Mouse (Mus musculus): ENCODE measurements around the gene Usp21. TPM values are rescaled to one million over a fixed set of nuclear protein-coding genes. Genes with fewer than 3 reads are reported as not detected.

Usp21 gene
- polyA plus RNA-seq, 1 experiment from 2014 or later: 57.2 TPM

- H3K4me1 ChIP-seq (replicated peaks): no peaks in the 10 kb centered on the region
These were observed 53.7 kb downstream of the Usp21 start, which contains the start of gene Fcer1g for GRCm38 (mm10) chr1:171234126-171234525. TSS of gene Fcer1g (minus strand) at chr1:171234365.

GRCm38 (mm10) chr1:171232800-171233730, 54.7 kb downstream of the Usp21 start:
- peaks cover 38% of the 10 kb centered on the region for H3K36me3 ChIP-seq
- no peak overlapping the region for H3K27ac ChIP-seq
- no peaks in the 10 kb centered on the region for H3K27me3 ChIP-seq (replicated peaks)
- H3K4me1 ChIP-seq (replicated peaks): no peaks in the 10 kb centered on the region
- no peak overlapping the region for H3K4me3 ChIP-seq (replicated peaks)
- H3K4me2 ChIP-seq (replicated peaks): no peak overlapping the region
- WGBS: 79% methylated on average over 12 of the region's 12 CpGs
- ATAC-seq: no peak
- H3K9ac ChIP-seq: no peak overlapping the region
- H3K9me3 ChIP-seq: no peaks in the 10 kb centered on the region

More at GRCm38 (mm10) chr1:171234126-171234525, 53.7 kb downstream of the Usp21 start, which contains the start of gene Fcer1g:
- peaks cover 44% of the 10 kb centered on the region for H3K36me3 ChIP-seq
- H3K27ac ChIP-seq: no peak within 1 kb of the TSS
- no peak for ATAC-seq
- no peak within 1 kb of the TSS for H3K4me2 ChIP-seq (replicated peaks)
- WGBS: 91% methylated on average over 14 of the region's 14 CpGs
- no peaks in the 10 kb centered on the region for H3K9me3 ChIP-seq
- H3K4me3 ChIP-seq (replicated peaks): no peak within 1 kb of the TSS
- no peak within 1 kb of the TSS for H3K9ac ChIP-seq
- H3K27me3 ChIP-seq (replicated peaks): no peaks in the 10 kb centered on the region

- no peaks in the 10 kb centered on the region for H3K4me1 ChIP-seq (replicated peaks)
These were observed 55.4 kb downstream of the Usp21 start for GRCm38 (mm10) chr1:171232348-171232747.

More at GRCm38 (mm10) chr1:171232348-171232747, 55.4 kb downstream of the Usp21 start:
- Histone ChIP-seq H3K9me3 (no peaks in the 10 kb centered on the region), H3K4me2 (replicated peaks) (no peak overlapping the region), H3K27me3 (replicated peaks) (no peaks in the 10 kb centered on the region), H3K4me3 (replicated peaks) (no peak overlapping the region), H3K27ac (no peak overlapping the region), H3K9ac (no peak overlapping the region), H3K36me3 (peaks cover 31% of the 10 kb centered on the region)
- WGBS: 83% methylated on average over 5 of the region's 5 CpGs
- no peak for ATAC-seq

Other genes with a start within 250 kb of the Usp21 start
- 14.0 and 14.7 TPM in 2 replicates for gene Fcgr3, start 223.1 kb downstream of the Usp21 start, polyA plus RNA-seq (2015; fragmentation: Nextera tagmentation; extraction: Ambion mirVana)
- gene Cfap126, start 174.1 kb downstream of the Usp21 start, polyA plus RNA-seq (2015; fragmentation: Nextera tagmentation; extraction: Ambion mirVana): 1.7 and 1.8 TPM in 2 replicates
- gene Sdhc, start 137.4 kb downstream of the Usp21 start, polyA plus RNA-seq (2015; fragmentation: Nextera tagmentation; extraction: Ambion mirVana): 360 and 387 TPM in 2 replicates
- gene Mpz, start 137.3 kb downstream of the Usp21 start, polyA plus RNA-seq (2015; fragmentation: Nextera tagmentation; extraction: Ambion mirVana): 1.1 and 1.3 TPM in 2 replicates
- gene Pcp4l1, start 91.7 kb downstream of the Usp21 start, polyA plus RNA-seq (2015; fragmentation: Nextera tagmentation; extraction: Ambion mirVana): 16.4 and 18.5 TPM in 2 replicates
- gene Nr1i3, start 74.0 kb downstream of the Usp21 start, polyA plus RNA-seq (2015; fragmentation: Nextera tagmentation; extraction: Ambion mirVana): 9.2 and 10.5 TPM in 2 replicates
- 31.4 and 32.0 TPM in 2 replicates for gene Tomm40l, start 65.5 kb downstream of the Usp21 start, polyA plus RNA-seq (2015; fragmentation: Nextera tagmentation; extraction: Ambion mirVana)
- gene Apoa2, start 62.9 kb downstream of the Usp21 start, polyA plus RNA-seq (2015; fragmentation: Nextera tagmentation; extraction: Ambion mirVana): 84.7 and 123 TPM in 2 replicates
- gene Fcer1g, start 53.6 kb downstream of the Usp21 start, polyA plus RNA-seq (2015; fragmentation: Nextera tagmentation; extraction: Ambion mirVana): 51.5 and 54.5 TPM in 2 replicates
- gene Adamts4, start 37.6 kb downstream of the Usp21 start, polyA plus RNA-seq (2015; fragmentation: Nextera tagmentation; extraction: Ambion mirVana): 6.3 and 6.8 TPM in 2 replicates
- 304 and 326 TPM in 2 replicates for gene Ndufs2, start 36.6 kb downstream of the Usp21 start, polyA plus RNA-seq (2015; fragmentation: Nextera tagmentation; extraction: Ambion mirVana)
- gene B4galt3, start 17.7 kb downstream of the Usp21 start, polyA plus RNA-seq (2015; fragmentation: Nextera tagmentation; extraction: Ambion mirVana): 54.2 and 54.5 TPM in 2 replicates
- gene Ppox, start 6.8 kb downstream of the Usp21 start, polyA plus RNA-seq (2015; fragmentation: Nextera tagmentation; extraction: Ambion mirVana): 38.7 and 40.9 TPM in 2 replicates
- 103 and 108 TPM in 2 replicates for gene Ufc1, start 7.0 kb upstream of the Usp21 start, polyA plus RNA-seq (2015; fragmentation: Nextera tagmentation; extraction: Ambion mirVana)
- gene Dedd, start 41.2 kb upstream of the Usp21 start, polyA plus RNA-seq (2015; fragmentation: Nextera tagmentation; extraction: Ambion mirVana): 40.6 and 44.5 TPM in 2 replicates
- gene Nit1, start 57.7 kb upstream of the Usp21 start, polyA plus RNA-seq (2015; fragmentation: Nextera tagmentation; extraction: Ambion mirVana): 43.3 and 47.6 TPM in 2 replicates
- 96.9 and 104 TPM in 2 replicates for gene Pfdn2, start 57.7 kb upstream of the Usp21 start, polyA plus RNA-seq (2015; fragmentation: Nextera tagmentation; extraction: Ambion mirVana)
- 0.94 and 1.0 TPM in 2 replicates for gene Klhdc9, start 72.8 kb upstream of the Usp21 start, polyA plus RNA-seq (2015; fragmentation: Nextera tagmentation; extraction: Ambion mirVana)
- 3.7 and 3.8 TPM in 2 replicates for gene Nectin4, start 82.1 kb upstream of the Usp21 start, polyA plus RNA-seq (2015; fragmentation: Nextera tagmentation; extraction: Ambion mirVana)
- 2.2 and 2.4 TPM in 2 replicates for gene Arhgap30, start 101.0 kb upstream of the Usp21 start, polyA plus RNA-seq (2015; fragmentation: Nextera tagmentation; extraction: Ambion mirVana)
- 62.1 and 62.5 TPM in 2 replicates for gene Usf1, start 123.3 kb upstream of the Usp21 start, polyA plus RNA-seq (2015; fragmentation: Nextera tagmentation; extraction: Ambion mirVana)
- gene Tstd1, start 130.9 kb upstream of the Usp21 start, polyA plus RNA-seq (2015; fragmentation: Nextera tagmentation; extraction: Ambion mirVana): 3.3 and 3.8 TPM in 2 replicates
- gene F11r, start 149.5 kb upstream of the Usp21 start, polyA plus RNA-seq (2015; fragmentation: Nextera tagmentation; extraction: Ambion mirVana): 88.1 and 100 TPM in 2 replicates
- gene Alyref2, start 215.5 kb upstream of the Usp21 start, polyA plus RNA-seq (2015; fragmentation: Nextera tagmentation; extraction: Ambion mirVana): 12.0 and 12.2 TPM in 2 replicates
- gene Itln1, start 247.3 kb upstream of the Usp21 start, polyA plus RNA-seq (2015; fragmentation: Nextera tagmentation; extraction: Ambion mirVana): 0.15 TPM in 1 of 2 replicates, not detected in the other

Data from intestine, embryonic 15.5 days (tissue).